Mouse (Mus musculus): Measurements from ENCODE around the gene Zfr2.

DNA sequence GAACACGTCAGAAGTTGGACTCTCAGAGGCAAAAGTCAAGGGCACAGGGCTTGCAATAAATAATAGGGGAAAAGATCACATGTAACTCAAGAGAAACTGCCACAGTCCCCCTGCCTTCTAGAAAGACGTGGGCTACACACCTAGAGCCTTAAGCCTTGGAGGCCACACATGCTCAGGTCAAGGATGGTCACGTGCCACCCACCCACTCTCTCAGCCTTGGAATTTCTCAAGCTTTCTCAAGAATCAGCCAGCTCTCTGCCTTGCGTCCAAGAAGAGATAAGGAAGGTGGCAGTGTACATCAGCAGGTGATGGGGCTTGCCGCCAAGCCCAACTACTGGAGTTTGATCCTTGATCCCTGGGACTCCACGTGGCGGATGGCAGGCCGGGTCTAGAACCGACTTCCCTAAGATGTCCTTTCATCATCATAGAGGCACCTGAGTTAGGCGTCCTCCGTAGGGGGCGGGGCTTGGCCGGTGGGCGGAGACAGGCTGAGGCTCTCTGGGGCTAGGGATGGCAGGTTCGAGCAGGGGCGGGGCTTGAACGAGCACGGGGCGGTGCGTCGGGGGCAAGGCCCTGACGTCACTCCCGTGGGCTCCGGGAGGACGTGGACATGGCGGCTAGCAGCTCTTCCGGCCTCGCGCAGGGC lies at the start of gene Zfr2:
- TF ChIP-seq CTCF (IDR thresholded peaks at IDR 0.05; ENCODE audit: borderline replicate concordance, insufficient read depth, low read depth, low read length) = no peak
- TF ChIP-seq POLR2A (IDR thresholded peaks at IDR 0.05; ENCODE audit: borderline replicate concordance, insufficient read depth, low read length) = peak; percentile 82
